In the genomic region with DNA sequence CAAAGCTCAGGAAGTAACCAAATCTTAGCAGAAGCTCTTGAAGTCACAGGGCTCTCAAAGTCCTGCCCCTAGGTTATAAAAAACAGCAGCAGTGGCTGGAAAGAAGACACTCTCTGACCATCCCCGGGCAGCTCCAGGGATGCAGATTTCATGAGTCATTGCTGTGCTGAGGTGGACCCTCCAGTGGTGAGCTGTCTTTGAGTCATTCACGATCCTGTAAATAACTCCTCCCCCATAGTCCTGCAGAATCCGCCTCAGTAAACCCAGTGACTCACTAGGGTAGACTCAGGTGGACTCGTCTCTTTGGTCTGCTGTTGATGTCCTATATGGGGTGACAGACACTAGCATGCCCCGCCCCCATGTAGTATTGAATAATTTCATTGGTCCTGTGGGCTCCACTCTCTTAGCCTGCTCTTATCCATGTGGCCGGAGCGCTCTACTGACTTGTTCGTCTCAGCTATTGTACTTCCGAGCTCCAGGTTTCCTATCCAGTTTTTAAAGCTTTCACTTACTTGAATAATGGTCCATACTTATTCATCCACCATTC, we compare ENCODE assay signal across 30 mouse cellular contexts.
DNase-seq lines count a peak whose midpoint lies in the region; ATAC-seq and TF ChIP-seq lines count a peak whose summit lies in the region.
"Had no signal": no experiment of that assay in that cellular context is flagged by ENCODE, and none has a peak within 500 bp of the region (broad histone marks: within the 10 kb centered on the region; RNA-seq: fewer than 3 reads in every experiment).

No protein-coding gene starts in this region.

- no peak overlapping the region for H3K4me3 ChIP-seq in kidney, postnatal 0 days (replicated peaks; ENCODE audit: low read depth, low read length)
- no peak overlapping the region for H3K4me3 ChIP-seq in limb, embryonic 10.5 days
- H3K4me3 ChIP-seq in embryonic facial prominence, embryonic 10.5 days, result no peak overlapping the region
- H3K4me3 ChIP-seq: embryonic facial prominence, embryonic 15.5 days; forebrain, embryonic 12.5 days; left cerebral cortex, adult 2 months; limb, embryonic 13.5 days; lung, embryonic 15.5 days; megakaryocyte, embryonic 14.5 days; midbrain, embryonic 13.5 days; neural tube, embryonic 13.5 days had no signal

- no peaks in the 10 kb centered on the region for H3K36me3 ChIP-seq in kidney, postnatal 0 days (ENCODE audit: insufficient read depth, low read length)
- H3K36me3 ChIP-seq in limb, embryonic 10.5 days, result no peaks in the 10 kb centered on the region
- H3K36me3 ChIP-seq in embryonic facial prominence, embryonic 10.5 days (replicated peaks), result no peaks in the 10 kb centered on the region
- H3K36me3 ChIP-seq: embryonic facial prominence, embryonic 15.5 days; forebrain, embryonic 12.5 days; limb, embryonic 13.5 days; lung, embryonic 15.5 days; midbrain, embryonic 13.5 days; neural tube, embryonic 13.5 days had no signal

- no peak for DNase-seq in kidney, postnatal 0 days (ENCODE audit: low spot score)
- DNase-seq in kidney, postnatal 4 days, result no peak
- DNase-seq in 416B (ENCODE audit: low read depth), result peak; percentile 49
- peak; percentile 29 for DNase-seq in NIH3T3 (ENCODE audit: low read depth)
- DNase-seq in limb, embryonic 10.5 days (ENCODE audit: low spot score), result no peak
- DNase-seq in embryonic facial prominence, embryonic 10.5 days (ENCODE audit: low spot score), result no peak
- DNase-seq in embryo, embryonic 10 days (ENCODE audit: low spot score), result no peak
- DNase-seq: adrenal gland, postnatal 10 days; cerebellum, adult 11-12 months; cerebellum, postnatal 10 days; forebrain, postnatal 0 days; gastrocnemius, postnatal 14 days; heart, postnatal 4 days; kidney, adult 9 months; kidney, postnatal 14 days; lung, postnatal 36 days; right cerebral cortex, postnatal 4 days; thymus, postnatal 4 days had no signal

- H3K4me2 ChIP-seq in kidney, postnatal 0 days (ENCODE audit: low read length), result no peak overlapping the region
- H3K4me2 ChIP-seq: embryonic facial prominence, embryonic 15.5 days; forebrain, embryonic 12.5 days; heart, embryonic 11.5 days; hindbrain, embryonic 14.5 days; limb, embryonic 13.5 days; liver, embryonic 11.5 days; lung, embryonic 15.5 days; midbrain, embryonic 13.5 days; neural tube, embryonic 13.5 days had no signal

- H3K9me3 ChIP-seq in kidney, postnatal 0 days (replicated peaks; ENCODE audit: low read length), result no peaks in the 10 kb centered on the region
- H3K9me3 ChIP-seq in limb, embryonic 10.5 days (replicated peaks), result no peaks in the 10 kb centered on the region
- no peaks in the 10 kb centered on the region for H3K9me3 ChIP-seq in embryonic facial prominence, embryonic 10.5 days
- H3K9me3 ChIP-seq: embryonic facial prominence, embryonic 15.5 days; forebrain, embryonic 12.5 days; limb, embryonic 13.5 days; lung, embryonic 15.5 days; midbrain, embryonic 13.5 days; neural tube, embryonic 13.5 days had no signal

- H3K4me1 ChIP-seq in kidney, postnatal 0 days (replicated peaks; ENCODE audit: insufficient read depth, low read length), result no peaks in the 10 kb centered on the region
- peaks cover 14% of the 10 kb centered on the region for H3K4me1 ChIP-seq in limb, embryonic 10.5 days
- peaks cover 16% of the 10 kb centered on the region for H3K4me1 ChIP-seq in embryonic facial prominence, embryonic 10.5 days
- H3K4me1 ChIP-seq: embryonic facial prominence, embryonic 15.5 days; lung, embryonic 15.5 days had no signal

- WGBS in kidney, postnatal 0 days, result 88% methylated on average over 9 of the region's 9 CpGs
- WGBS in limb, embryonic 10.5 days, result 90% methylated on average over 9 of the region's 9 CpGs
- 94% methylated on average over 9 of the region's 9 CpGs for WGBS in embryonic facial prominence, embryonic 10.5 days

- ATAC-seq in kidney, postnatal 0 days (replicated peaks; ENCODE audit: low FRiP score, low read depth), result peak; percentile 54; the same call in 1 of the 2 replicates
- ATAC-seq: forebrain, postnatal 0 days; intestine, postnatal 0 days; midbrain, embryonic 13.5 days had no signal

- H3K9ac ChIP-seq in kidney, postnatal 0 days (ENCODE audit: low read depth, low read length), result no peak overlapping the region
- H3K9ac ChIP-seq: embryonic facial prominence, embryonic 15.5 days; forebrain, embryonic 12.5 days; forebrain, postnatal 0 days; hindbrain, embryonic 14.5 days; limb, embryonic 13.5 days; lung, embryonic 15.5 days; midbrain, embryonic 13.5 days; neural tube, embryonic 13.5 days had no signal

- no peaks in the 10 kb centered on the region for H3K27me3 ChIP-seq in kidney, postnatal 0 days (ENCODE audit: insufficient read depth, low read length)
- no peaks in the 10 kb centered on the region for H3K27me3 ChIP-seq in limb, embryonic 10.5 days (ENCODE audit: low read depth, poor library complexity, severe bottlenecking)
- no peaks in the 10 kb centered on the region for H3K27me3 ChIP-seq in embryonic facial prominence, embryonic 10.5 days (replicated peaks; ENCODE audit: low read depth, poor library complexity, severe bottlenecking)
- H3K27me3 ChIP-seq: embryonic facial prominence, embryonic 15.5 days; forebrain, embryonic 12.5 days; limb, embryonic 13.5 days; lung, embryonic 15.5 days; megakaryocyte, embryonic 14.5 days; midbrain, embryonic 13.5 days; neural tube, embryonic 13.5 days had no signal

- H3K27ac ChIP-seq in kidney, postnatal 0 days, result no peak overlapping the region
- H3K27ac ChIP-seq in limb, embryonic 10.5 days, result no peak overlapping the region
- H3K27ac ChIP-seq in embryonic facial prominence, embryonic 10.5 days (replicated peaks), result no peak overlapping the region
- H3K27ac ChIP-seq: embryonic facial prominence, embryonic 15.5 days; forebrain, embryonic 12.5 days; hindbrain, embryonic 14.5 days; left cerebral cortex, adult 2 months; limb, embryonic 13.5 days; lung, embryonic 15.5 days; midbrain, embryonic 13.5 days; neural tube, embryonic 13.5 days had no signal

- no peak for TF ChIP-seq CTCF in kidney, postnatal 0 days (IDR thresholded peaks at IDR 0.05; ENCODE audit: low read depth)

Comparison
In these comparisons a context has a peak if more than half of its experiments do, and no peak if none do; other contexts are left out.
1. DNase-seq: peak in 416B (single experiment) and NIH3T3 (single experiment); none in kidney, postnatal 0 days (single experiment), kidney, postnatal 4 days (0 of 2), limb, embryonic 10.5 days (single experiment), embryonic facial prominence, embryonic 10.5 days (single experiment) and embryo, embryonic 10 days (single experiment).